Mouse (Mus musculus): Measurements from ENCODE around the gene Sh3kbp1. TPM values are rescaled to one million over a fixed set of nuclear protein-coding genes. Genes with fewer than 3 reads are reported as not detected.

Gene Sh3kbp1
- polyA plus RNA-seq, 1 experiment from 2014 or later, result 39.1 TPM

GRCm38 (mm10) chrX:159678320-159678835 is 51.3 kb downstream of the Sh3kbp1 start:
- 69% methylated on average over 5 of the region's 5 CpGs for WGBS
- Histone ChIP-seq H3K9ac (no peak overlapping the region), H3K27me3 (peaks cover 5% of the 10 kb centered on the region; the same call in 1 of the 2 replicates), H3K27ac (replicated peaks) (no peak overlapping the region), H3K4me2 (replicated peaks) (no peak overlapping the region), H3K4me1 (no peaks in the 10 kb centered on the region), H3K9me3 (replicated peaks) (no peaks in the 10 kb centered on the region), H3K4me3 (replicated peaks) (no peak overlapping the region), H3K36me3 (no peaks in the 10 kb centered on the region)
- ATAC-seq (ENCODE audit: insufficient number of reproducible peaks, low FRiP score, low TSS enrichment, low read depth), result no peak

GRCm38 (mm10) chrX:159685521-159685920 is 58.4 kb downstream of the Sh3kbp1 start:
- no peak overlapping the region for H3K4me2 ChIP-seq (replicated peaks)
- H3K4me3 ChIP-seq (replicated peaks), result no peak overlapping the region
- 64% methylated on average over 1 of the region's 1 CpGs for WGBS
- H3K4me1 ChIP-seq, result no peaks in the 10 kb centered on the region
- no peak overlapping the region for H3K9ac ChIP-seq
- no peaks in the 10 kb centered on the region for H3K36me3 ChIP-seq
- no peaks in the 10 kb centered on the region; the same call in 1 of the 2 replicates for H3K27me3 ChIP-seq
- no peak overlapping the region for H3K27ac ChIP-seq (replicated peaks)
- no peak for ATAC-seq (ENCODE audit: insufficient number of reproducible peaks, low FRiP score, low TSS enrichment, low read depth)
- H3K9me3 ChIP-seq (replicated peaks), result no peaks in the 10 kb centered on the region

- Histone ChIP-seq H3K4me1 (no peaks in the 10 kb centered on the region), H3K27me3 (no peaks in the 10 kb centered on the region; the same call in 1 of the 2 replicates), H3K36me3 (no peaks in the 10 kb centered on the region), H3K9ac (no peak overlapping the region), H3K27ac (replicated peaks) (no peak overlapping the region), H3K4me3 (replicated peaks) (no peak overlapping the region), H3K4me2 (replicated peaks) (no peak overlapping the region), H3K9me3 (replicated peaks) (no peaks in the 10 kb centered on the region)
- 83% methylated on average over 4 of the region's 4 CpGs for WGBS
- no peak for ATAC-seq (ENCODE audit: insufficient number of reproducible peaks, low FRiP score, low TSS enrichment, low read depth)
These were observed 59.8 kb downstream of the Sh3kbp1 start for GRCm38 (mm10) chrX:159686850-159687249.

- Histone ChIP-seq H3K36me3 (no peaks in the 10 kb centered on the region), H3K4me1 (no peaks in the 10 kb centered on the region), H3K4me3 (replicated peaks) (no peak overlapping the region), H3K4me2 (replicated peaks) (no peak overlapping the region), H3K27ac (replicated peaks) (no peak overlapping the region), H3K27me3 (no peaks in the 10 kb centered on the region; the same call in 1 of the 2 replicates), H3K9me3 (replicated peaks) (no peaks in the 10 kb centered on the region), H3K9ac (no peak overlapping the region)
- ATAC-seq (ENCODE audit: insufficient number of reproducible peaks, low FRiP score, low TSS enrichment, low read depth), result no peak
- 87% methylated on average over 5 of the region's 5 CpGs for WGBS
These were observed 61.6 kb downstream of the Sh3kbp1 start for GRCm38 (mm10) chrX:159688698-159689097.

- ATAC-seq (ENCODE audit: insufficient number of reproducible peaks, low FRiP score, low TSS enrichment, low read depth), result no peak
- 78% methylated on average over 10 of the region's 10 CpGs for WGBS
These were observed 62.8 kb downstream of the Sh3kbp1 start for GRCm38 (mm10) chrX:159689785-159690416.

GRCm38 (mm10) chrX:159693126-159693525 is 66.1 kb downstream of the Sh3kbp1 start:
- no peaks in the 10 kb centered on the region; the same call in 1 of the 2 replicates for H3K27me3 ChIP-seq
- no peak for ATAC-seq (ENCODE audit: insufficient number of reproducible peaks, low FRiP score, low TSS enrichment, low read depth)
- H3K4me2 ChIP-seq (replicated peaks), result no peak overlapping the region
- no peak overlapping the region for H3K9ac ChIP-seq
- H3K9me3 ChIP-seq (replicated peaks), result no peaks in the 10 kb centered on the region
- H3K27ac ChIP-seq (replicated peaks), result no peak overlapping the region
- no peak overlapping the region for H3K4me3 ChIP-seq (replicated peaks)
- no peaks in the 10 kb centered on the region for H3K4me1 ChIP-seq
- H3K36me3 ChIP-seq, result no peaks in the 10 kb centered on the region
- 80% methylated on average over 5 of the region's 5 CpGs for WGBS

More at GRCm38 (mm10) chrX:159689785-159690416, 62.8 kb downstream of the Sh3kbp1 start:
- Histone ChIP-seq H3K36me3 (no peaks in the 10 kb centered on the region), H3K4me2 (replicated peaks) (no peak overlapping the region), H3K27ac (replicated peaks) (no peak overlapping the region), H3K4me1 (no peaks in the 10 kb centered on the region), H3K9ac (no peak overlapping the region), H3K4me3 (replicated peaks) (no peak overlapping the region), H3K9me3 (replicated peaks) (no peaks in the 10 kb centered on the region), H3K27me3 (no peaks in the 10 kb centered on the region; the same call in 1 of the 2 replicates)

DNA sequence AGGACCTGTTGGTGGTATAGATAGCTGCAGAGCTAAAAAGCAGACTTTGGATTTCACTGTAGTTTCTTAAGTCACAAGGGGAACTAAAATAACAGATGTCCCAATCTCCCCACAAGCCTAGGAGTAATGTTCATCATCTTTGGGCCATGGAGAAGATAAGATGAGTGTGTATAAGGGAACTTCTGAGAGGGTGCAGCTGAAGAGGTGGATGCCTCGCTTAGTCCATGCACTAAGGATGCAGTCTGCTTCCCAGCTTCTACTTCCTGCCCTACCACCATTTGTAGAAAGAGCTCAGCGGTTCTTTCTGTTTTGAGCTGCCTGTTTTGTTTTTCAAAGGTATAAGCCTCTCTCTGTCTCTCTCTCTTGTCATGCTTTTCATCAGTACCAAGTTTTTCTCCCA is 69.5 kb downstream of the Sh3kbp1 start:
- Histone ChIP-seq H3K36me3 (no peaks in the 10 kb centered on the region), H3K9ac (no peak overlapping the region), H3K4me3 (replicated peaks) (no peak overlapping the region), H3K9me3 (replicated peaks) (no peaks in the 10 kb centered on the region), H3K27me3 (no peaks in the 10 kb centered on the region; the same call in 1 of the 2 replicates), H3K4me1 (no peaks in the 10 kb centered on the region), H3K4me2 (replicated peaks) (no peak overlapping the region), H3K27ac (replicated peaks) (no peak overlapping the region)
- ATAC-seq (ENCODE audit: insufficient number of reproducible peaks, low FRiP score, low TSS enrichment, low read depth), result no peak
- WGBS, result 20% methylated on average over 2 of the region's 2 CpGs

DNA sequence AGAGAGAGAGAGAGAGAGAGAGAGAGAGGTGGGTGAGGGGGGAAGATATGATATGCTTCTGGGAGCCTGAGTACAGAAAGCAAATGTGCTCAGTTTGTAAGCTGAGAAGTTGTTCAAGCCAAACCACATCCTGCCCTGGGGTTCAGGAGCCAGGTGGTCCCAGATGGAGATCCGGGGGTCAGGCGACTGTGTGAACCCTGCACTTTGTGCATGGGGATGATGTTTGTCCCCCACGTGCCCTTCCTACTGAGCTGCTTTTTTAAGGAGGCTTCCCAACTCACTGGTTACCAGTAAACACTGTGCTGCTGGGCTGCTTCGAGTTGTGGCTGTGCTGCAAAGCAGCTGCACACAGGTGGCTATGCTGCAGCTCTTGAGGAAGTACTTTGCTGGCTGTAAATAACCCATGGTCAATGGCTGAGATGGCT is 70.0 kb downstream of the Sh3kbp1 start:
- H3K4me2 ChIP-seq (replicated peaks), result no peak overlapping the region
- ATAC-seq (ENCODE audit: insufficient number of reproducible peaks, low FRiP score, low TSS enrichment, low read depth), result 0 out of 2 replicates have a peak, but pooled peaks have one; percentile 47
- no peaks in the 10 kb centered on the region for H3K9me3 ChIP-seq (replicated peaks)
- no peaks in the 10 kb centered on the region for H3K36me3 ChIP-seq
- no peak overlapping the region for H3K9ac ChIP-seq
- WGBS, result 14% methylated on average over 4 of the region's 4 CpGs
- no peak overlapping the region for H3K27ac ChIP-seq (replicated peaks)
- no peaks in the 10 kb centered on the region for H3K4me1 ChIP-seq
- no peaks in the 10 kb centered on the region; the same call in 1 of the 2 replicates for H3K27me3 ChIP-seq
- no peak overlapping the region for H3K4me3 ChIP-seq (replicated peaks)

GRCm38 (mm10) chrX:159702850-159703249 is 75.8 kb downstream of the Sh3kbp1 start:
- Histone ChIP-seq H3K36me3 (no peaks in the 10 kb centered on the region), H3K4me3 (replicated peaks) (no peak overlapping the region), H3K4me2 (replicated peaks) (no peak overlapping the region), H3K9ac (no peak overlapping the region), H3K27me3 (no peaks in the 10 kb centered on the region), H3K4me1 (no peaks in the 10 kb centered on the region), H3K9me3 (replicated peaks) (no peaks in the 10 kb centered on the region), H3K27ac (replicated peaks) (no peak overlapping the region)
- ATAC-seq (ENCODE audit: insufficient number of reproducible peaks, low FRiP score, low TSS enrichment, low read depth), result no peak
- 98% methylated on average over 2 of the region's 2 CpGs for WGBS

- Histone ChIP-seq H3K9ac (no peak overlapping the region), H3K27me3 (peaks cover 3% of the 10 kb centered on the region; the same call in 1 of the 2 replicates), H3K4me3 (replicated peaks) (no peak overlapping the region), H3K4me1 (no peaks in the 10 kb centered on the region), H3K27ac (replicated peaks) (no peak overlapping the region), H3K4me2 (replicated peaks) (no peak overlapping the region), H3K9me3 (replicated peaks) (no peaks in the 10 kb centered on the region), H3K36me3 (no peaks in the 10 kb centered on the region)
- no peak for ATAC-seq (ENCODE audit: insufficient number of reproducible peaks, low FRiP score, low TSS enrichment, low read depth)
- WGBS, result 62% methylated on average over 4 of the region's 4 CpGs
These were observed 77.4 kb downstream of the Sh3kbp1 start for GRCm38 (mm10) chrX:159704381-159705004.

GRCm38 (mm10) chrX:159705412-159705811 is 78.3 kb downstream of the Sh3kbp1 start:
- no peak for ATAC-seq (ENCODE audit: insufficient number of reproducible peaks, low FRiP score, low TSS enrichment, low read depth)
- WGBS, result 77% methylated on average over 2 of the region's 2 CpGs

More at GRCm38 (mm10) chrX:159705412-159705811, 78.3 kb downstream of the Sh3kbp1 start:
- Histone ChIP-seq H3K4me3 (replicated peaks) (no peak overlapping the region), H3K27me3 (peaks cover 3% of the 10 kb centered on the region; the same call in 1 of the 2 replicates), H3K9me3 (replicated peaks) (no peaks in the 10 kb centered on the region), H3K9ac (no peak overlapping the region), H3K4me1 (no peaks in the 10 kb centered on the region), H3K4me2 (replicated peaks) (no peak overlapping the region), H3K36me3 (no peaks in the 10 kb centered on the region), H3K27ac (replicated peaks) (no peak overlapping the region)

Measured in embryonic facial prominence, embryonic 15.5 days (tissue).